Mouse (Mus musculus): ENCODE data around the gene Dmwd. TPM values are rescaled to one million over a fixed set of nuclear protein-coding genes. Genes with fewer than 3 reads are reported as not detected.

The Dmwd gene
- polyA plus RNA-seq, 1 experiment, result 39.0 TPM

DNA sequence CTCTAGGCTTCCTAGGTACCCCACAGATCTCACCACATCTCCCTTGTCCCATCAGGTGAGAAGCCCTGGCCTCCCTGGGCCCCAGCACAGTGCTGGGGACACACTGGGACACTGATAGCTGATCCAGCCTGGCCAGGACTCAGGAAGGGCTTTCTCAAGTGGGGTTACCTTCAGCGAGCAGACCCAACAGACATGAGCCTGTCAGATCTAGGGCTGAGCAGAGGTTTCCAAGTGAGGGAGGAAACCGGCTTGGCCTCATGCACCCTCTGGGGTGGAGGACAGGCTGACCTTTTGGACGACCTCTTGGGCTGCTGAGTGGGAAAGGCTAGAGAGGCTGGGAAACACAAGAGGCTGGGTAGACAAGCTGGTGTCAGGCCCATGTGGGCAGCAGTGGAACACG is 24.9 kb upstream of the Dmwd start:
- Histone ChIP-seq H3K4me1 (ENCODE audit: control insufficient read depth, insufficient read depth, low read length) (no peaks in the 10 kb centered on the region), H3K27ac (ENCODE audit: insufficient read depth, low read length) (no peak overlapping the region), H3K4me3 (ENCODE audit: insufficient read depth, low read length) (no peak overlapping the region)
- TF ChIP-seq CTCF (IDR thresholded peaks at IDR 0.05; ENCODE audit: borderline replicate concordance, insufficient read depth, low read length), result no peak
- TF ChIP-seq POLR2A (IDR thresholded peaks at IDR 0.05; ENCODE audit: low read depth, low read length), result no peak

DNA sequence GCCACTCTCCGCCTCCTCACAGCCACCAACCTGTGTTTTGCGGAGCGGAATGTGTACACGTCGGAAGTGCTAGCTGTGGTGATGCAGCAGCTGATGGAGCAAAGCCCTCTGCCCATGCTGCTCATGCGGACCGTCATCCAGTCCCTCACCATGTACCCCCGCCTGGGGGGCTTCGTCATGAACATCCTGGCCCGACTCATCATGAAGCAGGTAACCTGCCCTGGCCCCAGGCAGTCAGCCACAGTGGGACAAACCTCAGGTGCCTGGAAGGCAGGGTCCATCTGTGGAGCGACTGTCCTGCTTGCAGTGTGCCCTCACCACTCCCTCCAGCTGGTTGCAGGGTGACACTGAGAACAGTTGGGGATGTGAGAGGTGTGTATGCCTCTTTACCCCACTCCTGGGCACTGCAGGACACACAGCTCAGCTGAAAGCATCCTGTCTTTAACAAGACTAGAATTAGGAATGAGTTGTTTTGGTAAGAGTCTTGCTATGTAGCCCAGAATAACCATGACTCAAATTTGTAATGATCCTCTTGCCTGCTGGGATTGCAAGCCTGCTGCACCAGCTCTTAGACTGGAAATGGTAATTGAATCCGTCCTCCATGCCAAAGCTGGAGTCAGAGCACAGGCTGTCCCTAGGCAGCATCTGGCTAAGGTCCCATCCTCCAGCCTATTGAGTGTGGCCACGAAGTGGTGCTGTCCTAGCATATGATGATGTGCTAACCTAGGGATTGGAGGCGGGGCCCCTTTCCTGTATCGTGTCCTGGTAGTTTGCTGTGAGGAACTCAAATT is 23.5 kb upstream of the Dmwd start:
- Histone ChIP-seq H3K4me1 (ENCODE audit: control insufficient read depth, insufficient read depth, low read length) (no peaks in the 10 kb centered on the region), H3K4me3 (ENCODE audit: insufficient read depth, low read length) (no peak overlapping the region), H3K27ac (ENCODE audit: insufficient read depth, low read length) (no peak overlapping the region)
- TF ChIP-seq POLR2A (IDR thresholded peaks at IDR 0.05; ENCODE audit: low read depth, low read length), result no peak
- no peak for TF ChIP-seq CTCF (IDR thresholded peaks at IDR 0.05; ENCODE audit: borderline replicate concordance, insufficient read depth, low read length)

DNA sequence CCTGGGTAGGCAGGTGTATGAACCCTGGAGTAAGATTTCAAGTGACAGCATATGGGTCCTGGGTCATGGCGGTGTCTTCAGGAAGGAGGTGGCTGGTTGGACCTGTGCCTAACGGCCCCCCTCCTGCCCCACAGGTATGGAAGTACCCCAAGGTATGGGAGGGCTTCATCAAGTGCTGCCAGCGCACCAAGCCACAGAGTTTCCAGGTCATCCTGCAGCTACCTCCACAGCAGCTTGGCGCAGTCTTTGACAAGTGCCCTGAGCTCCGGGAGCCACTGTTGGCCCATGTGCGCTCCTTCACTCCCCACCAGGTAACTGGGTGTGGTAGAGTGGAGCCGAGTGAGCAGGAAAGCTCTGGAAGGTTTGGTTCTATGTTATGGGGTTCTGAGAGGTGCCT is 22.9 kb upstream of the Dmwd start:
- Histone ChIP-seq H3K4me3 (ENCODE audit: insufficient read depth, low read length) (no peak overlapping the region), H3K4me1 (ENCODE audit: control insufficient read depth, insufficient read depth, low read length) (no peaks in the 10 kb centered on the region), H3K27ac (ENCODE audit: insufficient read depth, low read length) (no peak overlapping the region)
- TF ChIP-seq CTCF (IDR thresholded peaks at IDR 0.05; ENCODE audit: borderline replicate concordance, insufficient read depth, low read length) (no peak), POLR2A (IDR thresholded peaks at IDR 0.05; ENCODE audit: low read depth, low read length) (no peak)

DNA sequence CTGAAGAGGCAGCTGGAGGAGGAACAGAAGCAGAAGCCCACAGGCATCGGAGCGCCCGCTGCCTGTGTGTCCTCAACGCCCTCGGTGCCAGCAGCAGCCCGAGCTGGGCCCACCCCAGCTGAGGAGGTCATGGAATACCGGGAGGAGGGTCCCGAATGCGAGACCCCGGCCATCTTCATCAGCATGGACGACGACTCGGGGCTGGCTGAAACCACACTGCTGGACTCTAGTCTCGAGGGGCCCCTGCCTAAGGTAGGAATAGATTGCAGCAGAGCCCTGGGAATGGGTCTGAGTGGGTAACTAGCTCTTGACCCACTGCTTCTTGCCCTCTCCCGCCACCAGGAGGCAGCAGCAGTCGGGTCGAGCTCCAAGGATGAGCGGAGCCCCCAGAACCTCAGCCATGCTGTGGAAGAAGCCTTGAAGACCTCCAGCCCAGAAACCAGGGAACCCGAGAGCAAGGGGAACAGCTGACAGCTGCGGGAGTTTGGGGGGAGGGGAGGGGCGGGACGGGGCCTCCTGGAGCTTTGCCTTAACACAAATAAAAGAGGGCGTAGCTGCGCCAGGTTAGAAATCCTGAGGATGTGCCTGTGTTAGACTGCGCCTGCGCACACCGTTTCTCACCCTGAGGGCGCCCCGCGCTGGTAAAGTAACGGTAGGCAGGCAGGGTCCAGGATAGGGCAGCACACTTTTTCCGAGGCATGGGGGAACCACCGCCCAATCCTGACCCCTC is 21.8 kb upstream of the Dmwd start, which contains the start of gene Rsph6a:
TSS of gene Rsph6a (plus strand) at position 644 of the 730 bp plus-strand sequence.
- Histone ChIP-seq H3K4me3 (ENCODE audit: insufficient read depth, low read length) (no peak within 1 kb of the TSS), H3K27ac (ENCODE audit: insufficient read depth, low read length) (no peak within 1 kb of the TSS), H3K4me1 (ENCODE audit: control insufficient read depth, insufficient read depth, low read length) (no peaks in the 10 kb centered on the region)
- no peak for TF ChIP-seq POLR2A (IDR thresholded peaks at IDR 0.05; ENCODE audit: low read depth, low read length)
- TF ChIP-seq CTCF (IDR thresholded peaks at IDR 0.05; ENCODE audit: borderline replicate concordance, insufficient read depth, low read length), result peak; percentile 68

DNA sequence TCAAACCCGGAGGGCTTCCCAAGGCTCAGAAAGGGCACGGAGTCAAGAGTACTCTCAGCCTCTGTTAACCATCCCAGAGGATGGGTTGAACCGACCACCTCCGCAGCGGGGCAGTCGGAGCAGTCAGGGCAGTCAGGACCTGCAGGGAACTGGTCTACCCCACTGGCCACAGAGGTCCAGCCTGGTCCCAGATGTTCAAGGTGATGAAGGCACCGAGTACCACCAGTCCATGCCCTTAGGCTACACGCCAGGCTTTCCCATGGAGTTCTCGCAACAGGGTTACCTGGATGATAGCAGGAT is 21.3 kb upstream of the Dmwd start:
- H3K27ac ChIP-seq (ENCODE audit: insufficient read depth, low read length), result no peak overlapping the region
- H3K4me1 ChIP-seq (ENCODE audit: control insufficient read depth, insufficient read depth, low read length), result no peaks in the 10 kb centered on the region
- no peak overlapping the region for H3K4me3 ChIP-seq (ENCODE audit: insufficient read depth, low read length)
- no peak for TF ChIP-seq CTCF (IDR thresholded peaks at IDR 0.05; ENCODE audit: borderline replicate concordance, insufficient read depth, low read length)
- TF ChIP-seq POLR2A (IDR thresholded peaks at IDR 0.05; ENCODE audit: low read depth, low read length), result no peak

DNA sequence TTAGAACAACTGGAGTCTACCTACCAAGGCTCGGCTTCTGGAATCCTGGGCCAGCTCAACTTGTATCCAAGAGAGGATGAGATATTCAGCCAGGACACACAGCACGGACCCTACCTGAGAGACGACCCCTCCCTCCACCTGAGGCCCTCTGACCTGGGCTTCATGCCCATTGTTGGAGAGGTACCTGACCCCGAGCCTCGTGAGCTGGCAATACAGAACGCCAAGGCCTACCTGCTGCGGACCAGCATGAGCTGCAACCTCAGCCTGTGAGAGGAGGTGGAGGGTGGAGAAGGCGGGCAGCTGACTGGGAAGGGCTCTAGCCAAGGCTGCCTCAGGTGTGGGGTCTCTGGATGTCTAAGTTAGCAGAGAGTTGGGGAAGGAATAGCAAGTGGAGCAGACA is 20.9 kb upstream of the Dmwd start:
- TF ChIP-seq POLR2A (IDR thresholded peaks at IDR 0.05; ENCODE audit: low read depth, low read length), result no peak
- no peak for TF ChIP-seq CTCF (IDR thresholded peaks at IDR 0.05; ENCODE audit: borderline replicate concordance, insufficient read depth, low read length)

DNA sequence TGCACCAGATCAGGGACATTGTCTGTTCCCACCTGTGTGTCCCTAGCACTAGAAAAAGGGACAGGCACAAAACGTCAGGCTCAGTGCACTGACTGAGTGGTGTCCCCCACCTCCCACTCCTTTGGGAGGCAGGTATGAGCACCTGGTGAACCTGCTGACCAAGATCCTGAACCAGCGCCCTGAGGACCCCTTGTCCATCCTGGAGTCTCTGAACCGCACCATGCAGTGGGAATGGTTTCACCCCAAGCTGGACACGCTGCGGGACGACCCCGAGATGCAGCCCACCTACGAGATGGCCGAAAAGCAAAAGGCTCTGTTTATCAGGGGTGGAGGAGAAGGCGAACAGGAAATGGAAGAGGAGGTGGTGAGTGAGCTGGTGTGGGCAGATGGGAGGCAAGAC is 18.6 kb upstream of the Dmwd start:
- Histone ChIP-seq H3K4me1 (ENCODE audit: control insufficient read depth, insufficient read depth, low read length) (no peaks in the 10 kb centered on the region), H3K27ac (ENCODE audit: insufficient read depth, low read length) (no peak overlapping the region), H3K4me3 (ENCODE audit: insufficient read depth, low read length) (no peak overlapping the region)
- TF ChIP-seq POLR2A (IDR thresholded peaks at IDR 0.05; ENCODE audit: low read depth, low read length) (no peak), CTCF (IDR thresholded peaks at IDR 0.05; ENCODE audit: borderline replicate concordance, insufficient read depth, low read length) (no peak)

More for the DNA sequence above, 20.9 kb upstream of the Dmwd start:
- no peak overlapping the region for H3K4me3 ChIP-seq (ENCODE audit: insufficient read depth, low read length)
- no peaks in the 10 kb centered on the region for H3K4me1 ChIP-seq (ENCODE audit: control insufficient read depth, insufficient read depth, low read length)
- H3K27ac ChIP-seq (ENCODE audit: insufficient read depth, low read length), result no peak overlapping the region

DNA sequence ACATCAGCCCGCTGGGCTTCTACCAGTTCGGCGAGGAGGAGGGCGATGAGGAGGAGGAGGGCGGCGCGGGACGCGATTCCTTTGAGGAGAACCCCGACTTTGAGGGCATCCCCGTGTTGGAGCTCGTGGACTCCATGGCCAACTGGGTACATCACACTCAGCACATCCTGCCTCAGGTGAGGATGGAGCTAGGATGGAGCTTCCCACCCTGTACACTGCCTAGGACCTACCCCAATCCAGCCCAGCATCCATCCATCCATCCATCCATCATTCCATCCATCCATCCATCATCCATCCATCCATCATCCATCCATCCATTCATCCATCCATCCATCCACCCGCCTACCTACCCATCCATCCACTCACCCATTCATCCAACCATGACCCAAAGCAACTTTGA is 10.1 kb upstream of the Dmwd start:
- Histone ChIP-seq H3K4me3 (ENCODE audit: insufficient read depth, low read length) (no peak overlapping the region), H3K27ac (ENCODE audit: insufficient read depth, low read length) (no peak overlapping the region), H3K4me1 (ENCODE audit: control insufficient read depth, insufficient read depth, low read length) (no peaks in the 10 kb centered on the region)
- TF ChIP-seq POLR2A (IDR thresholded peaks at IDR 0.05; ENCODE audit: low read depth, low read length) (no peak), CTCF (IDR thresholded peaks at IDR 0.05; ENCODE audit: borderline replicate concordance, insufficient read depth, low read length) (no peak)

DNA sequence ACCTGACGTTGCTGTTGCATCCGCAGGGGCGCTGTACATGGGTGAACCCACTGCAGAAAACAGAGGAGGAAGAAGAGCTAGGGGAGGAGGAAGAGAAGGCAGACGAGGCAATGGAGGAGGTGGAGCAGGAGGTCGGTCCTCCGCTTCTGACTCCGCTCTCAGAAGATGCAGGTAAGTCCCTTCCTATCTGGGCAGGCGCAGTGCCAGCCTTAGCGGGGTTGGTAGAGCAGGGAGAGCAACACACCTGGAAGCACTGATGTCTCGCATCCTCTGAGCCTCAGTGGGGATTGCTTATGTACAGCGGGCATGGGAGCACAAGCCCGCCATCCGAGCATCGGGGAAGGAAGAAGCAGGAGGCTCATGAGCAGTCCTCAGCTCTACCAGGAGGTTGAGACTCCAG is 9.0 kb upstream of the Dmwd start:
- Histone ChIP-seq H3K4me1 (ENCODE audit: control insufficient read depth, insufficient read depth, low read length) (no peaks in the 10 kb centered on the region), H3K4me3 (ENCODE audit: insufficient read depth, low read length) (no peak overlapping the region), H3K27ac (ENCODE audit: insufficient read depth, low read length) (no peak overlapping the region)
- no peak for TF ChIP-seq POLR2A (IDR thresholded peaks at IDR 0.05; ENCODE audit: low read depth, low read length)
- TF ChIP-seq CTCF (IDR thresholded peaks at IDR 0.05; ENCODE audit: borderline replicate concordance, insufficient read depth, low read length), result no peak

DNA sequence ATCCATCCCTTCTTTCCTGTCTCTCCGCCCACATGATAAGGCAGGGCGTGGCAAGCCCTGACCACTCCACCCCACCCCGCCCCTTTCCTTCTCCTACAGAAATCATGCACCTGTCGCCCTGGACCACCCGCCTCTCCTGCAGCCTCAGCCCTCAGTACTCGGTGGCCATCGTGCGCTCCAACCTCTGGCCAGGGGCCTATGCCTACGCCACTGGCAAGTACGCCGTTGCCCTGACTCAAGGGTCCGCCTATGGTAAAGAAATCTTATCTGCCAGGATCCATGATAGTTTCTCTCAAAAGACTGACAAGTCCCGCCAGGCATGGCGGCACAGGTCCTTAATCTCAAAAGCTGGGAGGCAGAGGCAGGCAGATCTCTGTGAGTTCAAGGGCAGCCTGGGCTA is 8.1 kb upstream of the Dmwd start:
- H3K4me3 ChIP-seq (ENCODE audit: insufficient read depth, low read length), result no peak overlapping the region
- H3K27ac ChIP-seq (ENCODE audit: insufficient read depth, low read length), result no peak overlapping the region
- TF ChIP-seq CTCF (IDR thresholded peaks at IDR 0.05; ENCODE audit: borderline replicate concordance, insufficient read depth, low read length) (no peak), POLR2A (IDR thresholded peaks at IDR 0.05; ENCODE audit: low read depth, low read length) (no peak)
- no peaks in the 10 kb centered on the region for H3K4me1 ChIP-seq (ENCODE audit: control insufficient read depth, insufficient read depth, low read length)

Measured in embryonic fibroblast, embryonic 13.5 days (primary cell).